Mouse (Mus musculus): ENCODE measurements around the gene Zfp108.
"Not testable (repeated sequence)": the region's sequence is repeated elsewhere in the genome, so short reads cannot be mapped to it uniquely, and the experiment has no call there.

The Zfp108 gene

GRCm38 (mm10) chr7:24254633-24255474 lies at the start of gene Zfp108:
Zfp108 (plus strand) TSS chr7:24254794.
- CTCF ChIA-PET, result no interaction called here

GRCm38 (mm10) chr7:24207488-24208261 lies 46.9 kb upstream of the Zfp108 start:
- CTCF ChIA-PET, result no interaction called here

GRCm38 (mm10) chr7:24208282-24208886 lies 46.2 kb upstream of the Zfp108 start:
- CTCF ChIA-PET, result no interaction called here

- CTCF ChIA-PET, result no interaction called here
Observed at GRCm38 (mm10) chr7:24210296-24210695, 44.3 kb upstream of the Zfp108 start.

DNA sequence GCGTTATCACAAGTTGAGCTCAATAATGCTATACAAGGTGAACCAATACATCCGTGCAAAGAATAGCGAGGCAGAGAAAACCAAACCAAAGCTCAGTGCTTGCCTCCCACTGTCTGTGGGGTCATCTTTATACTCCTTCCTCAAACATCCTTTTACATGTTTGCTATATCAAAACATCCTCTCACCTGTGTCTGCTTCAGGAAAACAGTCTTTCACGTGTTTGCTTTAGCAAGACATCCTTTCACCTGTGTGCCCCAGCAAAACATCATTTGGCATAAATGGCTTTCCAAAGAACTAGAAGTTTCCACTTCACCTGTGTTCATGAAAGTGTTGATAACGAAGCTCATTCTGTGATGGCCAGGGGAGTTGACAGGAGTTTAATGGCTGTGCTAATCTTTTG lies 43.3 kb upstream of the Zfp108 start, which contains the start of gene Zfp111:
TSS of gene Zfp111 (minus strand) at position 101 of the 400 bp plus-strand sequence.
- CTCF ChIA-PET, result no interaction called here

DNA sequence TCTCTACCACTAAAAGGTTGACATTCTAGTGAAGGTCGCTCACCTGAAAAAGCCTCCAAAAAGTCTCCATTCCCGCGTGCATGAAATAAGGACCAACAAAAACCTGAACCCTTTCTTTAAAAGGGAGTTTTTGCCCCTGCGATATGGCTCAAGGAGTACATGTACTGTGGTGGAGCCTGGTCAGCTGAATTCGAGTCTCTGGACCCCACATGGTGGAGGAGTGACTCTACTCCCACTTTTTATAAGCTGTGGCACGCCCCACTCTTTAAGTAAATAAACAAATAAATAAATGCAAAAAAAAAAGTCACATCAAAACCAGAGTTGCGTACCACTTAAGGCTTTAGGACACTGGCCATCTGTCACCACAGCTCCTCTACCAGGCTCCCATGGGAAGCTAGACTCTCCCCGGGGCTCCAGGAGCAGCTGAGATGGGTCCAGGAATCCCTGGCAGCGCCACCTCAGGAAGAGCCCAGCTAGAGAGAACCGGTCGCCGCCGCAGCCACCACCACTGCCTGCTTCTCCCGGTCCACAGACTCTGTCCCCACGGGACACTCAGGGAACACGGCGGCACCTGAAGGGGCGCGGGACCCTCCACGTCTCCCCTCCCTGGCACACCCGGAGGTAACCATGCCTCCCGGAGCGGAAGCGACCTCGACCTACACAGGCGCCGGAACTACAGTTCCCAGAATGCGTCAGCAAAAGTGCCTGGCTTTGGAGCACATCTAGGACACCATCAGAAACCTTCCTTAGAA lies 17.4 kb upstream of the Zfp108 start, which contains the start of gene Zfp109:
TSS of gene Zfp109 (minus strand) at position 521 of the 752 bp plus-strand sequence.
- CTCF ChIA-PET, result no interaction called here

DNA sequence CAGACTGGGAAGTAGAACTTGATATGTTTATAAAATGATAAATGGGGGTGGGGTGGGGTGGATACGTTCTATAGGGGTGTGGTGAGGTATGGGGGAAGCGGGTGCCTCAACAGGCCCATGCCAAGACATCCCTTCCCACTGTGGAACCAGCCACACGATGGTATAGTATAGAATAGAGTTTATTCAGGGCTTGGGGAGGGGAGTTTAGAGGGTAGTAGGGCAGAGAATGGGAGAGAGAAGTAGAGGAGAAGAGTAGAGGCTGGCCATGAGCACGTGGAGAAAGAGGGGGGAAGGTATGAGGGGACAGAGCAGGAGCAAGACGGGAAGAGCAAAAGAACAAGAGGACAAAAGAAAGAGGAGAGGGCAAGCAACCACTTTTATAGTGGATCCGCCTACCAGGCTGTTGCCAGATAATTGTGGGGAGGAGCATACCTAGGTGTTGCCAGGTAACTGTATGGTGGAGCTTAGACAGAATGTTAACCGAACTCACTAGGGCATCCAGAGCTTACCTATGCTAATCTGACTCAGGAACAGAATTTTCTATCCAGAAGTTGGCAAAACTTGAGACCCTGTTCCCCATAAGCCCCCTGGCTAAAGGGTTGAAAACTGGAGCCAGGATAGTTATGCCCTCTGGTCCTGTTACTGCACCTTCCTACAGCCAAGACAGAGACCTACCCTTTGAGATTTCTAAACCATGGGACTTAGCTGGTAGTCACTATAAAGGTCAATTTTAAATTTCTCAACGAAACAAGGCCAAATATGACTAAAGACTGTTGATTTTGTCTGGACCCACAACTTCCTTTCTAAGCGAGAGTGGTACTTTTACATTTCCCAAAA lies 597 bp upstream of the Zfp108 start:
- CTCF ChIA-PET, result no interaction called here

DNA sequence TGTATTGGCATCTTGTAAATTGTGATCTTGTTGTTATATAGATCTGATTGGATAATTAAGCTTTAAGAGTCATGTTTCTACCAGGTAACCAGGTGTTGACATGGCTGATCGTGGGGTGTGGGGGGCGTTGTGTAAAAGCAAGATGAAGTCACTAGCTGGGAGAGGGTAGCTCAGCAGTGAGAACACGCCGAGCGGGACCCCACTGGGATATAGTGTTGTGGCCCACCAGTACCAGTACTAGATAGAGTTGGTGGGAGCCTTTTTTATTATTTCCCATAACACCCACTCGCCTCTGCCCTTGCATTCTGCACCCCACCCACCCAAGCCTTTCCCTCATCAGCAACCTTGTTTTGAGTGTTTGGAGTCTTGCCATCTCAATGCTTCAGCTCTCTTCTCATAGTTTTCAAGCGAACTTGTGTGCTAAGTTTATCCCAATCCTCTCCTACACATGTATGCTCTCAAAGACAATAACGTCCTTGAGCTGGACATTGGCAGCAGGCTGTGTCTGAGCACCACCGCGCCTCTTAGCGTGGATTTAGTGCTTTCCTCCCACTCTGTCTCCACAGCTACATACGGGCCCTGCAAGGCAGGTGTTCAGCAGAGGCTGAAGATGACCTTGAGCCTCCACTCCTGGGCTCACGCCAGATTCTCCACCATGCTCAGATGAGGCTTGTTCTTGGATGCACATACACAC lies 4.9 kb downstream of the Zfp108 start:
- CTCF ChIA-PET, result no interaction called here

DNA sequence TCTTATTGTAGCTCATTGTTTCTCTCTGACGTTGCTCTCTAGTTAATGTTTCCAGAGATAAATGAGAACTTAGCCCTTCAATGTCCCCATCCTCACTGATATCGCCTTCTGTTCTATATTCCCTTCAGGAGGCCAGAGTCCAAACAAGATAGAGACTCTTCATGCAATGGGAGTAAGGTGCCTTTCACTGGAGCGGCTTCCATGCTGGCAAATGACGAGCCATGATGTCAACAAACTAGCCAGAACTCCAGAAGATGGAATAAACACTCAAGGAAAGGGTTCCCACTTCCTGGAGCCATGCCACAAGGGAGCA lies 5.4 kb downstream of the Zfp108 start:
- CTCF ChIA-PET, result no interaction called here

DNA sequence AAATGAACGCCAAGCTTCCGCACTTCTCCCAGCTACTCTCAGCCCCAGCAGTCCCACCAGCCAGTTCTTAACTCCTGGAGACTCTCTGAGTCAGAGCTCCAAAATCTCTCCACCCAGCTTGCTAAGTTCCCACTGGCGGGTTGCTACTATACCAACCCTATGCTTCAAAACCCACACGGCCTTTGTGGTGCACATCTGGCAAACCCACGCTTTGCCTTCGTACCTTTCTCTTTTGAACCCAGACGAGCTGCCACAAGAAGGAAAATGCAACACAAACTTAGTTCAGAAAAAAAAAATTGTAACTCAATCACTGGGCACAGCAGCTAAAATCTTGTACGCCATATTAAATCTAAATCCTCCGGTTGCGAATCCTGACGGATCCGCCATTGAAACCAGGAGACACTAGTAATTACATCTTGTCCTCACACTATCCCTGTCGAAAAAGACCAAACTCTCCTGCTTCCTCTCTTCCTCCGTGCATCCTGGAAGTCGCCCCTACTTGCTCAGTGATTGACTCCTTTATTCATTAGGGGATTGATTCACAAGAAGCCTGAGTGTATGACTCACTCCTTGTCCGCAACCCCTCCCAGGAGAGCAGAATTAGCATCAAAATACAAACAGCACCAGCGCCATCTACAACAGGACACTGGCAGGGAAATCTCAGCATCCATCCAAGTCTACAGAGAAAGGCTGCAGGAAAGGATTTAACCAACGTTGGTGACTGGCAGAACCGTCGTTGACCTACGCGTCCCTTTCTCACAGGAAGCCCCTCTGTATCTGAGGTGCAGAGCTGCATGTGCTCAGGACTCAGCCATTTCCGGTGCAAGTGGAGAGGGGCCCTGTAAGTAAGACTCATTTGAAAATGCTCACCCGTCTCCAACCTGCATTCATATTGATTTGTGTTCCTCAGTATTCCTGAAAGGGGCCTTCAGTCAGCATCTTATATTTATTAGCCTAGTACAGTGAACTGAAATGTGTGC lies 13.9 kb downstream of the Zfp108 start:
- CTCF ChIA-PET, result no interaction called here

- CTCF ChIA-PET, result no interaction called here
Observed at GRCm38 (mm10) chr7:24269256-24269655, 14.7 kb downstream of the Zfp108 start.

DNA sequence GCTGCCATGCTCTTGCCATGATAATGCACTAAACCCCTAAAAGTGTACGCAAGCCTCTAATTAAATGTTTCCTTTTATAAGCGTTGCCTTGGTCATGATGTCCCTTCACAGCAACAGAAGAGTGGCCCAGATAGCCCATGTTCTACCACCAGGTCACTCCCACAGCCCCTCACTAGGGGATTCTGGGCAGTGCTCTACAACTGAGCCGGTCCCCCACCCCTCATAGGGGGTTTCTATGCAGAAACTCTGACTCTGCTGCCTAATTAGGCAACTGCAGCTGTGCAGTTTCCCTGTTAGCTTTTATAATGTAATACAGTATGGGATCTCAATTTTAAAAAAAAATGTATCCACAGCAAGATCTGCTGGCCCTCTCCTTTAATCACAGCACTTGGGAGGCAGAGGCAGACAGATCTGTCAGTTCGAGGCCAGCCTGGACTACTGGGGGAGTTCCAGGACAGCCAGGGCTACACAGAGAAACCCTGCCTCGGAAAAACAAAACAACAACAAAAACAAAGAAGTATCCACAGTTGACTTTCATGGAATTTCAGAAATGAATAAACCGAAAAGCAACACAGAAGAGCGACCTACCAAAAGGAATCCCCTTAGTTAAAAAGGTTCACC lies 15.2 kb downstream of the Zfp108 start:
- CTCF ChIA-PET, result no interaction called here

DNA sequence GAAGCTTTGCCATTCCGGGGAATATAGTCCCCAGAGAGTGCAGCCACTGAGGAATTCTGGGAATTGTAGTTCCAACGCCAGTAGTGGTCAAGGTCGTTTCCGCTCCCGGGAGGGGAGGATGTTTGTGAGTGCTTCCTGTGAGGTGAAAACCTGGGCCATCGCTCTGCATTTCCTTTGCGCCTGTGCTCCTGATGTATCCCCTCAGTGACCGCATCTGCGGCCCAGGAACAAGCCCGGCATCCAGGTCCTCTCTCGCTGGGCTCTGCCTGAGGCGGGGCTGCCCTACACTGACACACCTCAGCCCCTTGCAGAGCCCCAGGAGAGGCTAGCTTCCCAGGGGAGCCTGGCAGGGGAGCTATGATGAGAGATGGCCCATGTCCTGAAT lies 15.7 kb downstream of the Zfp108 start, which contains the start of gene Zfp93:
TSS of gene Zfp93 (plus strand) at position 133 of the 385 bp plus-strand sequence.
- CTCF ChIA-PET, result interaction anchor here (0.5 kb wide), 1 partner anchor 91 kb away, joined by 3 read pairs; no protein-coding TSS in a partner anchor

GRCm38 (mm10) chr7:24271191-24271590 lies 16.6 kb downstream of the Zfp108 start:
- CTCF ChIA-PET, result no interaction called here

DNA sequence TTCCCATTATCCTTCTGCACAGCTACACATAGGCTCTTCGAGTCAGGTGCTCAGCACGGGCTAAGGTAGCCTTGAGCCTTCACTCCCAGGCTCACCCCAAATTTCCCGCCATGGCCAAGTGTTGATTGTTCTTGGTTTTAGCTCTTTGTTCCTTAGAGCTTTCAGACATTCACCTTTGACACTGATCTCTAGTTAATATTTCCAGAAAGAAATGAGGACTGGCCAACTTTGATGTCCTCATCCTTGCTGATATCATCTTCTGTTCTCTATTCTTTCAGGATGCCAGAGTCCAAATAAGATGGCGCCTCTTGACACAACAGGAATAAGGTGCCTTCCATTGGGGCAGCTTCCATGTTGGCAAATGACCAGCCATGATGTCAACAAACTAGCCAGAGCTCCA lies 19.9 kb downstream of the Zfp108 start:
- CTCF ChIA-PET, result no interaction called here

DNA sequence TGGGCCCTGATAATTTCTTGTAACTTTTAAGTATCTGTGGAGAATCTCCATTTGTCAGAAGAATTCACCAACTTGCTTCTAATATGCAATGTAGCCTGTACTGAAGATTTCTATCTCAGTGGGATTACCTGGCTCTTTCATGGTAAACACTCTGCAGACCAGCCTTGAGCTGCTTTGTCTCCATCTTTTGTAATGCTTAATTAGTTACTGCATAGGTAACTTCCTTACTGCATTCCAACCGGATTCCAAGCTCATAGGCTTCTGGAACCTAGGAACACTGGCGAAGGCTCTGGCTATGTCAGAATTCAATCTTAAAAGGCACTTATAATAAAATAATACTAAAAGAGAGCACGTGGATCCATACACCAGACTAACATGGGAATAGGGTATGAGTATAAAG lies 24.2 kb downstream of the Zfp108 start:
- CTCF ChIA-PET, result not testable (repeated sequence)

DNA sequence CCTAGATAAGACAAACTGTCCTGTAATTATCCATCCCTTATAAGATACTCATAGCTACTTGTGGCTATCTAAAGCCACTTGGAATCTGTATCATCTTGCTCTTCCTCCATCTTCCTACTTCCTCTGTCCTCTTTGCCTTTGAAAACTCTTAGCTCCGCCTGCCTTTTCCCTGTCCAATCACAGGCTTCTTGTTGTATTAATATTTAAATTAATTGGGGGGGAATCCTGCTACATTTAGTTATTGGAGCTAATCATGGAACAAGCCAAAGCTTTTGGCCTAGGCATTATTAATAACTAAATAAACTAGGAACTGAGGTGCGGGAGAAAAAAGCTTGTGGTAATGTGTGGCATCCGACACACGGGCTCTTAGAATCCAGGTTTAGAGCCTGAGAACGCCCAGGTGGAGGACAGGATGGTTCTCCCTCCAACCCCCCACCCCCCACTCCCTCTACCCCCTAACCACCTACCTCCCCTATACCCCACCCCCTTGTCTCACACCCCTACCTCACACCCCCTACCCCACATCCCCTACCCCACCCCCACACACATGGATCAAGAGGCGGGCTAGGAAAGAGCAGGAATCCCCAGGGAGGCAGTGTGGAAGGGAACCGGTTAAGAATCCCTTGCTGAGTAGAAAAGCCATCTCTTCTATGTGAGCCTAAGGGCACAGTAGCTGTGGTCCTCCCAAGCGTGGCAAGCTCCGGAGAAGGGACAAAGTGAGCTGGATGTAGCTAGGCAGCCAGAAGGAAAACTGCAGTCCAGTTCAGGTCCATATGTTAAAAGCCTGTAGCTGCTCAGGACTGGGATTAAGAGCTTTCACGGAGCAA lies 25.6 kb downstream of the Zfp108 start:
- CTCF ChIA-PET, result no interaction called here

- CTCF ChIA-PET, result no interaction called here
Observed at GRCm38 (mm10) chr7:24280858-24281145, 26.2 kb downstream of the Zfp108 start.
